Mouse (Mus musculus): ENCODE measurements around the gene Fibcd1. TPM values are rescaled to one million over a fixed set of nuclear protein-coding genes. Genes with fewer than 3 reads are reported as not detected.

Fibcd1 gene
- polyA plus RNA-seq (2014; fragmentation: Illumina TruSeq; extraction: RNeasy Lipid Tissue Mini Kit (QIAGEN cat#74804); ENCODE audit: low read depth, low replicate concordance) = not detected

GRCm38 (mm10) chr2:31845896-31846691 lies at the start of gene Fibcd1:
Gene Fibcd1, minus strand, starts transcription at chr2:31846005.

GRCm38 (mm10) chr2:31887030-31887429 lies 41.2 kb upstream of the Fibcd1 start, which contains the start of gene Lamc3:
Gene Lamc3, plus strand, starts transcription at chr2:31887291.

GRCm38 (mm10) chr2:31810444-31810843 lies 35.4 kb downstream of the Fibcd1 start, which contains the start of gene Qrfp:
Gene Qrfp, minus strand, starts transcription at chr2:31810580.

Other genes starting within 250 kb of the Fibcd1 start
- gene Prdm12, start 206.0 kb downstream of the Fibcd1 start, polyA plus RNA-seq (2014; fragmentation: Illumina TruSeq; extraction: RNeasy Lipid Tissue Mini Kit (QIAGEN cat#74804); ENCODE audit: low read depth, low replicate concordance) = not detected
- 16.3 TPM for gene Exosc2, start 175.3 kb downstream of the Fibcd1 start, polyA plus RNA-seq (2014; fragmentation: Illumina TruSeq; extraction: RNeasy Lipid Tissue Mini Kit (QIAGEN cat#74804); ENCODE audit: low read depth, low replicate concordance)
- 31.3 TPM for gene Abl1, start 157.6 kb downstream of the Fibcd1 start, polyA plus RNA-seq (2014; fragmentation: Illumina TruSeq; extraction: RNeasy Lipid Tissue Mini Kit (QIAGEN cat#74804); ENCODE audit: low read depth, low replicate concordance)
- gene Qrfp, start 35.4 kb downstream of the Fibcd1 start, polyA plus RNA-seq (2014; fragmentation: Illumina TruSeq; extraction: RNeasy Lipid Tissue Mini Kit (QIAGEN cat#74804); ENCODE audit: low read depth, low replicate concordance) = not detected
- 0.68 TPM for gene Lamc3, start 41.3 kb upstream of the Fibcd1 start, polyA plus RNA-seq (2014; fragmentation: Illumina TruSeq; extraction: RNeasy Lipid Tissue Mini Kit (QIAGEN cat#74804); ENCODE audit: low read depth, low replicate concordance)
- gene Aif1l, start 104.1 kb upstream of the Fibcd1 start, polyA plus RNA-seq (2014; fragmentation: Illumina TruSeq; extraction: RNeasy Lipid Tissue Mini Kit (QIAGEN cat#74804); ENCODE audit: low read depth, low replicate concordance) = 3.6 TPM
- gene Nup214, start 128.4 kb upstream of the Fibcd1 start, polyA plus RNA-seq (2014; fragmentation: Illumina TruSeq; extraction: RNeasy Lipid Tissue Mini Kit (QIAGEN cat#74804); ENCODE audit: low read depth, low replicate concordance) = 13.7 TPM
- 17.0 TPM for gene Fam78a, start 238.9 kb upstream of the Fibcd1 start, polyA plus RNA-seq (2014; fragmentation: Illumina TruSeq; extraction: RNeasy Lipid Tissue Mini Kit (QIAGEN cat#74804); ENCODE audit: low read depth, low replicate concordance)
- gene Plpp7, start 249.5 kb upstream of the Fibcd1 start, polyA plus RNA-seq (2014; fragmentation: Illumina TruSeq; extraction: RNeasy Lipid Tissue Mini Kit (QIAGEN cat#74804); ENCODE audit: low read depth, low replicate concordance) = 35.4 TPM

Measured in heart, adult 10 weeks (tissue).